Mouse (Mus musculus): ENCODE measurements around the gene Timm10.
"Not testable (repeated sequence)": the region's sequence is repeated elsewhere in the genome, so short reads cannot be mapped to it uniquely, and the experiment has no call there.

Timm10 gene

DNA sequence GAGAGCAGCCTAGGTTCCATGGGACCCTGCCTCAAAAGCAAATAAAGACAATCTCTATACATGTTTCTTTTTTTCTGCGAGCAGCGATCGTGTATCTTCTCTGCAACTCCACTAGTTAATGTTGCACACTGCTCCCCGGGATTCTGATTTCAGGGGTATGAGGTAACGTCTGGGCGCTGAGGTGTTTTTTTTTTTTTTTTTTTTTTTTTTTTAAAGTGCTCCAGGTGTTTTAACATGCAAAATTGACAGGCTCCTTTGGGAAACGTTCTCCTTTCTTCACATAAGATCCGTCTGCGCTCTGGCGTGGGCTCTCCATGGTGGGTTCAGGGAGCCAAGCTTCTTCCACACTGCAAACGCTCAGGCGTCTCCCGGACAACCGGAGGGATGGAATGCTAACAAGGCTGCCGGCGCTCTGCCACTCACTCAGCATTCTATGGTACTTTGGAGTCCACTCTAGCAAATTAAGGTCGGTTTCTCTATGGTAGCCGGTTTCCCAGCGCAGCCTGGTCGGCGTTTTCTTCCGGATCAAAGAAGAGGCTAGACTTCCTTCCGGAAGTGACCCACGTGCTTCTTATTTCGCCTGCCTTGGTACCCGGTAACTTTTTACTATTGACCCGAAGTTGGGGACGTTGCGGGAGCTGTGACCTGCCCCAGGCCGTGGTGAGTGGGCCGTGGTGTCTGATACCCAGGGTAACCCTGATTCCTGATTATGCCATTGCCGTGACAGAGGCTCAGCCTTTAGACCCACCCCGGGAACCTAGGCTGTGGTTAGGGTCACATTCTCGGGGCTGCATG lies at the start of gene Timm10:
Gene Timm10 (plus strand): TSS at position 510 of the 795 bp plus-strand sequence.
- DNase-seq, result peak; percentile 82 to 91

DNA sequence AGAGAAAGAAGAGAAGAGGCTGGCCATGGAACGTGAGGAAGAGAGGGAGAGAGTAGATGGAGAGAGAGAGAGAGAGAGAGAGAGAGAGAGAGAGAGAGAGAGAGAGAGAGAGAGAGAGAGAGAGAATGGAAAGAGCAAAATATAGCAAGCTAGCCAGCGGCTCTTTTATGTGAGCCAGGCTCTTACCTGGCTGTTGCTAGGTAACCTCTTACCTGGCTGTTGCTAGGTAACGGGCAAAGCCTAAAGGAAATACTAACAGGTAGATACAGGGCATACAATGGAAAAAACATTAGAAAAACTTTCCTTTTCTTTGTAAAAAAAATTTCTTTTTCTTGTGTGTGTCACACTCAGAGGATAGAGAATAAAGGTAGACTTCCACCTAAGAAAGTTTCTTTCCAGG lies 49.1 kb upstream of the Timm10 start:
- no peak for DNase-seq

DNA sequence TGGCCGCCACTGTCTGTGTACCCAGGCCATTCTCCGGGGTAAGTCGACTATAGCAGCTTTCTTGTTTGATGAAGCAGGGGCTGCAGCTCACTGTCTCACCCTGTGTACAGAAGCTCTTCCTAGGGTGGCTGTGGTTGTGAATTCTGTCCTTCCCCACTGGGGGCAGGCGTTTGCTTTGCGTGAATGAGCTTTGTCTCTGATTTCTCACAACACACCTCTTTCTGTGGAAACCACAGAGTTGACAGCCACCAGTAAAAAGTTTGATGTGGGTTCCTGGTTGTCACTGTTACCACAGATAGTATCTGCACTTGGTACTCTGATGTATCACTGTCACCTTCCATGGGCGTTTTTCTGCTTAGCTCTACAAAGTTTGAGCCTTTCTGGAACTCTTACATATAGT lies 47.6 kb upstream of the Timm10 start:
- DNase-seq, result peak; percentile 16 to 38

DNA sequence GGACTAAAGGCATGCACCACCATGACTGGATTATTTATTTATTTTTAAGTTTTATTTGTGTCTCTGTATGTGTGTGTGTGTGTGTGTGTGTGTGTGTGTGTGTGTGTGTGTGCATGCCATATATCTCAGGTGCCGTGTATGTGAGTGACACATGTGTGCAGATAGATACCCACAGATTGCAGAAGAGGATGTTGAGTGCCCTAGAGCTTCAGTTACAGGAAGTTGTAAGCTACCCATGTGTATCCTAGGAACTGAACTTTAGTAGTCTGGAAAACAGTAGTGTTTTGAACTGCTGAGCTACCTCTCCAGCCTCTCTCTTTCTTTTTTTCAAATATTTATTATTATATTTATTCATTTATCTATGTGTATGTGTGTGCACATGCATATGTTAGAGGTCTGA lies 43.5 kb upstream of the Timm10 start:
- no peak for DNase-seq

DNA sequence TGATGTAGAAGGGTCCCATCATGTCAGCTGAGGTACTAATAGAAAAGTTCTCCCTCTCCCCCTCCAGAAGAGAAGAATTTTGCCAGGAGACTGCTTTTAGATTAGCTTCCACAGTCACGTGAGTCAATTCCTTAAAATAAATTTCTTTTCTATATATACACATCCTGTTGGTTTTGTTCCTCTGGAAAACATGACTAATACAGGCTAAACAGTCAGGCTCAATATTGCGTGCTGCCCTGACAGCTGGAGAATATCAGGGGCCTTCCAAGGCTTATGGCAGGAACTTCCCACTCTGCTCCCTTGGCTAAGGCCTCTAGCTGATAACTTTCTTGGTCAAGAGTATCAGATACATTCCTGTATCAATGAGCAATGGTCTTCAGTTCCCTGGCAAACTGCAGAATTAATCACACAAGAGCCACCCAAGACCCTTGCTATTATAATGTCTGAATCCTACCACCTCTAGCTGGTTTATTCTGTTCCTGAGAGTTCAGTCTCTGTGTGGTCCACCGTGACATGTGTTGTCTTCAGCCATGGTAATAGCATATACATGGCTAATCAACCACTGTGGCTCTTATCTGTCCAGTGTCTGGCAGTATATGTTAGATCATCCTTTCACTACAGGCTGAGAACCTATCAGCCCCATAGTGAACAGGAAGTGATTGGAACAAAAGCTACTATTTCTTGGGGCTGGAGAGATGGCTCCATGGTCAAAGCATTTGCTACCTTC lies 42.8 kb upstream of the Timm10 start:
- peak; percentile 23 to 53 for DNase-seq

DNA sequence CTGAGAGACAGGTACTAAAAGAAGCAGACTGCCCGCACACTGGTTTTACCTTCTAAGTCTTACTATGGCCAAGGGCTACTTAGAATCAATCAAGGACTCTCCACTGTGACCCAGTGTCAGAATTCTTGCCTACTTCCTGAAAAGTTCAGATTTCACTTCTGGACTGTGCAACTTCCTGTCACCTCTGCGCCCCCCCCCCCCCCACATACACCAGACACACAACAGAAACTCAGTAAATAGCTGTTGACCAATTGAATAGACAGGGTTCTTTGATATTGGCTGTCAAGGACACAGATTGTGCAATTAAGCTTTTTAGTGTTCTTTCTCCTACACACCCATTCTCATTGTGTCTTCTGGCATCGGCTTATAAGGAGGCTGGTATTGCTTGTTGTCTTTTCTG lies 38.5 kb upstream of the Timm10 start:
- no peak for DNase-seq

DNA sequence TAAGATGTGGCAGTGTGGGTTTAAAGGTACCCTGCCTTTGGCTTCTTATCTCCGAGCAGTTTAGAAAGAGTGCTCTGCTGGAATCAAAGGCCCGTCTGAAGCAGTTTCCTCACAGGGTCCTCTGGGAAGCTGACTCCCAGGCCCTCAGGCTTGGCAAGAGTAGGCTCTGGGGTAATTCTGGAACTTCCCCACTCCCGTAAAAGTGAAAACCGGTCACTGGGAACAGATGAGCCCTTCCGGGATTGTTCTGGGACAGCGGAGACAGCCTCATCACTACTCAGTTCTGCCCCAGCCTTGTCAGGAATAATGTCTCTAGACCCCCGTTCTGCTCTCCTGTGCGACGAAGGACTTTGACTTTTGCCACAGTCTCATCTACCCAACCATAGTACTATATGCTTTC lies 36.4 kb upstream of the Timm10 start:
- no peak for DNase-seq

DNA sequence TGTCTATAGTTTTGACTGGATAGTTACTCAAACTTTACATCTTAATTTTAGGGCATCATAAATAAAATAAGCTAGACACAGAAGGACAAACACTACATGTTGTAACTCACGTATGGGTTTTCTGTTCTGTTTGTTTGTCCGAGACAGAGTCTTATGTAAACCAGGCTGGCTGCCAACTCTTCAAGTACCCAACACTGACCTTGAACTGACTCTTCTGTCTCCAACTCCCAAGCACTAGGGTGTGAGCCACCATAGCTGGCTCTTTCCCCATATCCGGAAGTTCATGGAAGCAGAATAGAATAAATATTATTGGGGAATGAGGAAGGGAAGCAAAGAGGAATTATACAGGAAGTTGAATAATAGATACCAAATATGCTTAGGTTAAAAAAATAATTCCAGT lies 34.3 kb upstream of the Timm10 start:
- no peak for DNase-seq

DNA sequence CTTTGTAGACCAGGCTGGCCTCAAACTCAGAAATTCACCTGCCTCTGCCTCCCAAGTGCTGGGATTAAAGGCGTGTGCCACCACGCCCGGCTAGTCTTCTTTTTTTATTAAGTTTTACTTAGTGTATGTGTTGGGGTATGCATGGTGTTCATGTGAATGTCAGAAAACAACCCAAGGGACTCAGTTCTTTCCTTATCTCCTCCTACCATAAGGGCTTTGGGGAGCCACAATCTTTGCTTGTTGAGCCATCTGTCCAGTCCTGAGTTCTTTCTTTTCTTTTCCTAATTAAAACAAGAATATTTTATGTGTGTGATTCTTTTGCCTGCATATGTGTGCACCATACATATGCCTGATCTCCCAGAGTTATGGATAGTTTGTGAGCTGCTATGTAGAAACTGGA lies 33.6 kb upstream of the Timm10 start:
- no peak for DNase-seq

DNA sequence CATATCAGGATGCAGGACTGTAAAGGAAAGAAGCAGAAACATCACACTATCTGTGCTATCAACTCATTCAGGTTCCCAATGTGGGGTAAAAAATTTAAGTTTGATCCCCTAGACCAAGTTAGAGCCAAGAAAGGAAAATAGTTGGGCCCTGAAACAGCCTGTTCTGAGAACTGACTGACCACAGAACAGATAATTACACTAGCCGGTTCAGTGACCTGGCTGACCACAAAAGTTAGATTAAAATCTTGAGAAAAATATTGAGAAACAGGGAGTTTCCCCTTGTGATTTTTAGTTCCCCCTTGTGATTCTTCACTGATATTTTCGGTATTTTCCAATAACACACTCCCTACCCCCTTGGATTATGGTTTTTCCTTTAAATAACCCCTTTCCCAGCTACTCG lies 32.9 kb upstream of the Timm10 start:
- DNase-seq, result no peak

DNA sequence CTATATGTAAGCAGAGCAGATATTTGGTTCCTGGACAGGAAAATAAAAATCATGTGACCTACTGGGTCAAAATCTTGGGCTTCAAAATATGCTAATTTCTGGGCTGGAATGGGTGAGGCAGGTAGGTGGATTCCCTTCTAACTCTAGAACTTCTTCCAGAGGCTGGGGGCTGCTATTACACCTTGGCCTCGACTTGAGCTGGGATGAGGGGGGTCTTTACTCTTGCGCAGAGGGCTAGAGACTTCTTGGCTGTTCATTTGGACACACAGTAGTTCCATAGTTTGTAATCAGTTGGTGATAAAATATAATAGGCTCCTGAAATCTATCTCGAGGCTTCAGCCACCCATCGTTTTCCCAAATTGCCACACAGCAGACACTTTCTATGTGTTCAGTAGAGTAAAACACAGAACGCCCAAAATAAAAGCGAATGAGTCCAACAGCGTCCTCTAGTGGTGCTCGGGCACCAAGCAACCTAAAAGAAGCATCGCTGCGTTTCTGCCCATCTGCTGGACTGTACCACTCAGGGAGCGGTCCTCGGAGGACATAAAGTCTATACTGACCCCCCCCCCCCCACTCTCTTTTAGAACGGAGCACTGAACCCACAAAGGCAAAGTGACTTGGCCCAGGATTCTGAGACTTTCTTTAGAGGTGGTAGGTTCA lies 28.8 kb upstream of the Timm10 start:
- peak; percentile 85 to 88 for DNase-seq

DNA sequence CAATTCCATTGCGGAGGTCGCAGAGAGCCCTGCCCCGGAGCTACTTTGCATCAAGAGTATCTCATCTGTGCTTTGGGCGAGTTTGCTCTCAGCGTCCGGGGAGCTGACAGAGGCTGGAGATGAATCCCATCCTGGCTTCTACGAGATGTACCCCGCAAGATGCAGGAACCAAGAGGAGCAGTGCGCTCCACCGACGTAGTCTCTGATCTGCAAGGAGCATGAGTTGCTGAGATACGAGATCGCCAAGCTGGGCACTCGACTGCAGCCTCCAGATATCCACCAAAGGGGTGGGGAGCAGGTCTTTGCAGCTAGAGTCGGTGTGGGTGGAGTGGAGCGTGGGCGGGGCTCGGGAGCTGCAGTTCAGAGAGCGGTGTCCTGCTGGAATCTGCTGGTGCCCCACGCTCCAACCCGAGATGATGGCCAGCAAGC lies 28.3 kb upstream of the Timm10 start, which contains the start of gene Ube2l6:
Gene Ube2l6 (plus strand): TSS at position 336 of the 429 bp plus-strand sequence.
- peak; percentile 79 to 86 for DNase-seq

DNA sequence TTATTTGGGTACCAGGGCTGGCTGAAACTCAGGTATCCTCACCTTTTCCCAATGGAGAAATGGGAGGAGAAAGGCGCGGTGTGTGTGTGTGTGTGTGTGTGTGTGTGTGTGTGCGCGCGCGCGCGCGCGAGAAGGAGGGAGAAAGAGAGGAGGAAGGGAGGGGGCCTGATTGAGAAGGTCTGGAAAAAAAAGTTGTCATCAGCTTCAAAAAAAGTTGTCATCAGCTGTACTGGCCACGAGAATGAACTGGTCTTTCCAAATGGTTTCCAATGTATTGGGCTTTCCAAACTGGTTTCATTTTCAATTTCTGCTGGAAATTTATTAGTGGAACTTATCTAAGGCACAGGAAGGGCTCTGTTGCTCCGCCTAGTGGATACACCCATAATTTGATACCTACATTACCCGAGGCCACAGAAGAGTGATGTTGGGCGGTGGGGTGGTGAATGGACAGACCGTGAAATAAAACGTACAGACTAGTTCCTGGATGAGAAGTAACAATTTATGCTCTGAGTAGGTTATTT lies 27.7 kb upstream of the Timm10 start:
- DNase-seq, result peak; percentile 69 to 81

DNA sequence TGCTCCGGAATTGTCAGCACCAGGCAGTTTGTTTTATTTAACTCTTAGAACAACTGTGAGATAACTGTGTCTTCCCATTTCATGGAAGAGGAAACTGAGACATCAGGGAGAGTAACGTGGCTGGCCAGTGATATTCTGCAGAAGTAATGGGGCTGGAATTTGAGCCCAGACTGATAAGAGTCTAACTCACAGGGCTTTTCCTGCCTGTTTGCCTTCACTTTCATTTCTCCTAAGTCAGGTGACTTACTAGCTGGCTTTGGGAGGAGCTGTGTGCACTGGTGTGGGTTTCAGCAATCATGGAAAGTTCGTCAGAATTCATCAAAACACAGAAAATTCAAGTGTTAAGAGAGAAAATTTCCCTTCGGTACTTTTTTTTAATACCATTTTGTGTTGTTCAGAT lies 26.5 kb upstream of the Timm10 start:
- DNase-seq, result no peak

DNA sequence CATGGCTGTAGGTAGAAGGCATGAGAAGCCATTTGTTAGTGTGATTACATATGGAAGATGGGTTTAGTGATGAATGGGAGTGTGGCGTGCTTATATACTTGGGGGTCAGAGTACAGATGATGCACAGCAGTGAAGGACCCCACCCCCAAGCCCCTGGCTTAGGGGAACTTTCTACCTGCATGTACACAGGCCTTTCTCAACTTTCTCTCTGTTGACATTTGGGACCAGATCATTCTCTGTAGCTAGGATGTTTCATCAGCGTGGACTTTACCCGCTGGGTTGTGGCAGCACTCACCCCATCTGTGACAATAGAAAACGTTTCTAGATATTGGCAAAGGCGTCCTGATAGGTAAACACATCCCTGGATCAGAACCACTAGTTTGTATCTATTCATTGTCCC lies 25.6 kb upstream of the Timm10 start:
- DNase-seq, result not testable (repeated sequence)

DNA sequence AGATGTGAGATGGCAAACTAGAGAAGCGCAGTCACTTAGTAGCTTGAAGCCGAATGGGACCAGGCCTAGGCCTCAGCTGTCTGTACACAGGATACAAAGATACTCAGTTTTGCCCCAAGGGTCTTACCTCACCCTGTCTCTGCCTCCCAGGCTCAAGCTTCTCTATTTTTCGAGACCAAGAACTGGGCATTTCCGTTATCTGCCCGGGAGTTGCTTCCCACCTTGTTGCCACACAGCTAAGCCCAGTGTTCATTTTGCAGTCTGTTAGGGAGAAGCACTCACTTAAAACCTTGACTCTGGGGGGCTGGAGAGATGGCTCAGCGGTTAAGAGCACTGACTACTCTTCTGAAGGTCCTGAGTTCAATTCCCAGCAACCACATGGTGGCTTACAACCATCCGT lies 22.8 kb upstream of the Timm10 start:
- no peak for DNase-seq

DNA sequence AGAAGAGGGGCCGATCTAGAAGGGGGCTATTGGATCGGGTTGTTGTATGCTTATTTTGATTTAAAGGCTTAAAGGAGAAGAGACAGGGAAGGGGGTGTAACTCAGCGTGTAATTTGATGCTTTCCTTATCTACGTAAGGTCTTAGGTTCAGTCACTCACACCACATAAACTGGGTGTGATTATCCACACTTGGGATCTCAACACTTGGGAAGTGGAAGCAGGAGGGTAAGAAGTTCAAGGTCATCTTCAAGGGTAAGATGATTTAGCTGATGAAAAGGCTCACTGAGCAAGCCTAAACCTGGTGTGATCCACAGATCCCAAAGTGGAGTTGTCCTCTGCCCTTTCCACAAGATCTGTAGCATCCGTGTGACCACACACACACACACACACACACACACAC lies 20.3 kb upstream of the Timm10 start:
- no peak for DNase-seq

DNA sequence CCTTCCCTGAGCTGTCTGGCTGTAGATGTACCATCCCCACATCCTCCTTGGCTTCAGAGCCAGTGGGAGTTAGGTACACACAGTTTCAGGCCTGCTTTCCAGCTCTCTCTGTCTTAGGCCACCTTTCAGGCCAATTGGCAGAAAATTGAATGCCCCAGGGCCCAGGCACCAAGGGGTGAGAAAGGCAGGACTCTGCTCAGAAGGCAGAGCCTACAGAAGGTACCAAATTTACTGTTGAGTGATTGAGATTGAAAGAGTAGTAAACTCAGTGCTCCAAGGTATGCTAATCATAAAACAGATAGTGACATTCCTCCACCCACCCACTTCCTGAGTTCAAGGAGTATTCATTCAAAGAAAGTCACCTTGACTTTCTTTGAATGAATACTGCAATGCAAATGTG lies 17.5 kb upstream of the Timm10 start:
- no peak for DNase-seq

DNA sequence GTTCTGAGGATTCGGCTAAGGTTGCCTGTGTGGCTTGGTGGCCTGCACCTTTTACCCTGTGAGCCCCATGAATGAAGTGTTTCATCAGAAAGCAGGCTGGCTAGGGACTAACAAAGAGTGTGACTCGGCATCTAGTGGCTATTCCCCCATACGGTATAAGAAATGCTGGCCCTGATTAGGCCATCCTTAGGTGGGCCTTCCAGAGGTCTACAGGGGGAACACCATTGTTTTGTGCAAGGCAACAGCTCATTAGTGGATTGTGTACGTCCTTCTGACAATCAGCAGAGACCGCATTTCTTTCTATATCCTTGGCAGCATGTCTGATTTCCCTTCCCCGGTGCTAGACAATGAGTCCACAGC lies 16.3 kb upstream of the Timm10 start:
- no peak for DNase-seq

DNA sequence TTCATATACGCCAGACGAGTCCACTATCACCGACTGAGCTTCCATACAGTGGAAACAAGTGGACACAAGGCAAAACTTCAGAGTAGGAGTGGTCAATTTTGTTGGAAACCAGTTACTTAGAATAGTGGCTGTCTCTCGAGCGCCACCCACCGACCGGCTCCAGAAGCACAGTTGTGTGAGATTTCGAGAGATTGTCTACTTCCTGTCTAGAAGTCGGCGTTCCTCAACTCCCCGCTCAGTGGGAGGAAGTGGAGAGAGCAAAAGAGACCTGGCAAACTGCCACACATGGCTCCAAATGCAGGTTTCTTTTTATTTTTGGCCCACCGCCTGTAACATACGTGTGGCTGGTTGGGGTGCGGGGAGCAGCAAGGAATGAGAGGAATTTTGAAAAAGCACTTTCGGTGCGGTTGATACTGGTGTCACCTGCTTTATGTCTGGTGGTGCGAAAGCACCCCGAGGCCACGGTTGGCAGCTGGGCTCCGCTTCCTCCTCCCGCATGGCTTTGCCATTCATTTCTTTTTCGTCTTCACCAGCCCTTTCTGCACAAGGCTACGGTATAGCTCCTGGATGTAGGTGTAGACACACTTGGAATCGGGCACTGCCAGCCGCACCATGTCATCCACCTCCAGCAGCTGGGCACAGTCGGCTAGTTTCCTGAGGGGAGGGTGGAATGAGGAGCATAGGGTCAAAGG lies 15.8 kb upstream of the Timm10 start:
- peak; percentile 91 to 93 for DNase-seq

DNA sequence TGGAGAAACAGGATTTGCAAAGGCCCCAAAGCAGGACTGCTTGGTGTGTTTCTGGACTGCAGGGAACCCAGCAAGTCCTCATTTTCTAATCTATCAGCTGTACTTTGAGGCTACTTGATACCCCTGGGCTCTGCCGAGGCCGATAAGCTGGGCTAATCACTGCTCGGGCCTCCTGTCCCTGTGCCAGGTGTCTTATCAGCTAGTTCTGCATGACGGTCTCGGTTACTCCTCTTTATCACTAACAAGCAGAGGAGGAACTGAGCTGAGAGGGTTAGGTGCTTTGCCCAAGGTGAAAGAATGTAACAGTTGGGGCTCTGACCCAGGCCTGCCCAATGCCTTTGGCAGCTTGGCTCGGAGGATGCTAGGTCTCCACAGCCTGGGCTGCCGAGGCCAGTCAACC lies 14.9 kb upstream of the Timm10 start:
- no peak for DNase-seq

DNA sequence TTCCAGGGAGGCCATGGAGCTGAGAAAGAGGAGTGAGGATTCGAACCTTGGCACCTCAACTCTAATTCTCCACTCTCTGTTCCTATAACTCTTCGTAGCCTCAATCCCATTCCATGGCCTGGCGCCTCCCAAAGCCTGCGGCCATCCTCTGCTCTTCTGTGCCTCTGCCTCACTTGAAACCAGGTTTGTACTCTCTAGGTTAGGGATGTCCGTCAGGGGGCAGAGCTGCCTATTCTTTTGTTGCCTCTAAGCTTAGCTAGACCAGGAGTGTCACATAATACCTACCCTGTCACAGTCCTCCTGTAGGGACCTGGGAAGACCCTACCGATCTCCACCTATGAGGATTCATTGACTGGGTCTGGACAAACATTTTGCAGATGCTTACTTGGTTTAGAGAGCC lies 14.1 kb upstream of the Timm10 start:
- no peak for DNase-seq

DNA sequence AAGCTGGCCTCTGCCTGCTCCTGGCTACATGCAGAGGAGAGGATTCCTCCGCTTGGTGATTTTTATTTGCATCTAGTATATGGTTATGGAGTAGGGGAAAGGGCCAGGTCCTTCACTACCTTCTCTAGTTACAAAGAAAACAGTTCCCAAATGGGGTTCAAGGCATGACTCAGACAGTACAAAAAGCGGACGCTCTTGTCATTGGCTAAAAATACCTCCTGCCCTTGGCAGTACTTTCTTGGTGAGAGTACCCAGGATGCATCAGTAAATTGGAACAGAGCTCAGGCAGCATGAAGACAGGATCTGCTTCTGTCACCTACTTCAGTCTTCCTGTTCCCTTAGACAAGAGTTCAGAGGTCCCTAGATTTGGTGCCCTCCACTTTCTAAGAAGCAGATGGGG lies 6.9 kb upstream of the Timm10 start:
- DNase-seq, result no peak

Data from kidney, postnatal 4 days (tissue).